Mouse (Mus musculus) embryonic facial prominence, embryonic 12.5 days (tissue): ENCODE measurements around the gene Fbxo46. TPM values are rescaled to one million over a fixed set of nuclear protein-coding genes. Genes with fewer than 3 reads are reported as not detected.

ENCODE experiments used
- ATAC-seq: fragments of 200-750 bp; cut with Nextera tagmentation; 2 replicates; pipeline ENCODE4 v1.8.0; 2017; ENCODE audit not compliant: insufficient number of reproducible peaks, insufficient read depth, low FRiP score, low TSS enrichment
- H3K27ac ChIP-seq: fragments of 300-500 bp; sonication (generic); 2 replicates; pipeline ENCODE4 v1.5.1; 2016; ENCODE audit warnings: mild to moderate bottlenecking
- H3K27me3 ChIP-seq: fragments of 300-500 bp; sonication (generic); 2 replicates; pipeline ENCODE4 v1.6.1; 2016; ENCODE audit warnings: mild to moderate bottlenecking, moderate library complexity
- H3K36me3 ChIP-seq: fragments of 300-500 bp; sonication (generic); 2 replicates; pipeline ENCODE4 v1.6.1; 2016; ENCODE audit warnings: mild to moderate bottlenecking
- H3K4me1 ChIP-seq: fragments of 300-500 bp; sonication (generic); 2 replicates; pipeline ENCODE4 v1.6.1; 2016
- H3K4me2 ChIP-seq: fragments of 300-500 bp; sonication (generic); replicated peaks from 2 replicates; pipeline ENCODE4 v1.6.1; 2016; ENCODE audit warnings: mild to moderate bottlenecking, moderate library complexity
- H3K4me3 ChIP-seq: fragments of 300-500 bp; sonication (generic); 2 replicates; pipeline ENCODE4 v1.5.1; 2016; ENCODE audit warnings: mild to moderate bottlenecking
- H3K9ac ChIP-seq: fragments of 300-500 bp; sonication (generic); 2 replicates; pipeline ENCODE4 v1.6.1; 2016; ENCODE audit warnings: mild to moderate bottlenecking, moderate library complexity
- H3K9me3 ChIP-seq: fragments of 300-500 bp; sonication (generic); 2 replicates; pipeline ENCODE4 v1.6.1; 2016; ENCODE audit warnings: mild to moderate bottlenecking, moderate library complexity
- WGBS: fragments of 180-500 bp; shearing (Covaris S2); methylation state at CpG from one replicate; pipeline ENCODE4 v1.1.7; 2016; 5-methylcytosine and 5-hydroxymethylcytosine counted together
- polyA plus RNA-seq: library from polyadenylated mRNA; unstranded; fragments of >200 nt; fragmentation: Nextera tagmentation; extraction: Ambion mirVana; gene quantifications from 2 replicates; pipeline ENCODE4 v1.2.1, GENCODE M21; 2016

The Fbxo46 gene
- polyA plus RNA-seq, 1 experiment from 2014 or later, result 19.8 TPM

DNA sequence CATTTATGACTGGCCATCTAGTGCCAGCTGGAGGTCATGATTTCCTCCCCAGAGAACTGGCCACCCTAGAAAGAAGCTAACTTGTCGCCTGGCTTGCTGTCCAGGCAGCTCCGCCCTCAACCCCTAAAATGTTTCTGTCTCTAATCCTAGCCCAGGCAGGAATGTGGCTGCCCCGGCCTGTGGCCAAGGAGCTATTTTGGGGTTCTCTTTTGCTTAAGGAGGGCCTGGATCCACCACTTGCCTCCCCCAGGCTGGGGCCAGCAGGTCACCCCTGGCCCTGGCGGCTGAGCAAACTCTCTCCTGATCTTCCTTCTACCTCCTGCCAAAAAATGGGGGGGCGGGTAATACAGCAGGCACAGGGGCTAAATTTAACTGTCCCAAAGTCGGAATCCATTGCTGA lies 36.6 kb upstream of the Fbxo46 start:
- Histone ChIP-seq H3K27ac (no peak overlapping the region), H3K36me3 (peaks cover 71% of the 10 kb centered on the region), H3K4me1 (peaks cover 38% of the 10 kb centered on the region), H3K4me3 (no peak overlapping the region), H3K27me3 (no peaks in the 10 kb centered on the region), H3K9ac (no peak overlapping the region; the same call in 1 of the 2 replicates), H3K9me3 (no peaks in the 10 kb centered on the region), H3K4me2 (no peak overlapping the region; the same call in 1 of the 2 replicates)
- no peak for ATAC-seq
- 65% methylated on average over 6 of the region's 6 CpGs for WGBS

GRCm38 (mm10) chr7:19083701-19084100 lies 36.0 kb upstream of the Fbxo46 start, which contains the start of gene Dmpk:
TSS of gene Dmpk (plus strand) at chr7:19083849.
- H3K36me3 ChIP-seq, result peaks cover 66% of the 10 kb centered on the region
- peaks cover 36% of the 10 kb centered on the region for H3K4me1 ChIP-seq

GRCm38 (mm10) chr7:19084277-19084771 lies 35.3 kb upstream of the Fbxo46 start:
- H3K4me3 ChIP-seq, result 0 out of 2 replicates have a peak overlapping the region, but pooled peaks have one; percentile 10
- H3K4me1 ChIP-seq, result peaks cover 36% of the 10 kb centered on the region
- H3K9ac ChIP-seq, result 0 out of 2 replicates have a peak overlapping the region, but pooled peaks have one; percentile 11
- H3K9me3 ChIP-seq, result no peaks in the 10 kb centered on the region
- no peaks in the 10 kb centered on the region for H3K27me3 ChIP-seq
- 80% methylated on average over 6 of the region's 6 CpGs for WGBS
- ATAC-seq, result no peak
- H3K27ac ChIP-seq, result no peak overlapping the region
- peak overlapping the region; percentile 31; the same call in 1 of the 2 replicates for H3K4me2 ChIP-seq
- H3K36me3 ChIP-seq, result peaks cover 63% of the 10 kb centered on the region

More at GRCm38 (mm10) chr7:19083701-19084100, 36.0 kb upstream of the Fbxo46 start, which contains the start of gene Dmpk:
- no peak for ATAC-seq
- Histone ChIP-seq H3K4me2 (peak within 1 kb of the TSS; percentile 31), H3K27me3 (no peaks in the 10 kb centered on the region), H3K27ac (no peak within 1 kb of the TSS), H3K4me3 (peak within 1 kb of the TSS; percentile 10; the same call in 1 of the 2 replicates), H3K9ac (peak within 1 kb of the TSS; percentile 11; the same call in 1 of the 2 replicates), H3K9me3 (no peaks in the 10 kb centered on the region)
- WGBS, result 45% methylated on average over 10 of the region's 10 CpGs

DNA sequence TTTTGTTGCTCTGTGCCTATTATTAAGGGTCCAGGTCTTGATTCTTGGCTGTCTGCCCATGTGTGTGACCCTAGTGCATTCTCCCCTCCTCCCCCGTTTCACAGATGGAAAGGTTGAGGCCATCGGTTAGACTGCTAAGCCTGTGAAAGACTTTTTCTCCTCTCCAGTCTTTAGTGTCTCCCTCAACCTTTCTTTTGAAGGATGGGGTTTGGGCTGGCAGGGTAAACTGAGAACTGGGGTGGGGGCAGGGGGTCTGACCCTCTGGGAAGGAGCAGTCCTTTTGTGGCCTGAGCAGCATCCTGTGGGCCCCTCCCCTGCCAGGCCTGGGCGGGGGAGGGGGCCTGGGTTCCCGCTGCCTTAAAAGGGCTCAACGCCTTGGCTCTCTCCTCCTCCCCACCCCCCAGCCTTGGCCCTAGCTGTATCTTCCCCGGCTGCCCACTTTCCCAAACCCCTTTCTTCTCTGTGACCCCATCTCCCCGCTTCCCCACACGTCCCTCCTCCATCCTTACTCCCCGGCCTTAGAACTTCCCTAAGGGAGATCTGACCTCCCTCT lies 34.7 kb upstream of the Fbxo46 start:
- Histone ChIP-seq H3K4me2 (0 out of 2 replicates have a peak overlapping the region, but pooled peaks have one; percentile 28), H3K4me1 (peaks cover 36% of the 10 kb centered on the region), H3K9ac (0 out of 2 replicates have a peak overlapping the region, but pooled peaks have one; percentile 11), H3K36me3 (peaks cover 56% of the 10 kb centered on the region), H3K9me3 (no peaks in the 10 kb centered on the region), H3K27me3 (no peaks in the 10 kb centered on the region), H3K4me3 (no peak overlapping the region), H3K27ac (peak overlapping the region; percentile 38; the same call in 1 of the 2 replicates)
- 26% methylated on average over 9 of the region's 9 CpGs for WGBS
- no peak for ATAC-seq

DNA sequence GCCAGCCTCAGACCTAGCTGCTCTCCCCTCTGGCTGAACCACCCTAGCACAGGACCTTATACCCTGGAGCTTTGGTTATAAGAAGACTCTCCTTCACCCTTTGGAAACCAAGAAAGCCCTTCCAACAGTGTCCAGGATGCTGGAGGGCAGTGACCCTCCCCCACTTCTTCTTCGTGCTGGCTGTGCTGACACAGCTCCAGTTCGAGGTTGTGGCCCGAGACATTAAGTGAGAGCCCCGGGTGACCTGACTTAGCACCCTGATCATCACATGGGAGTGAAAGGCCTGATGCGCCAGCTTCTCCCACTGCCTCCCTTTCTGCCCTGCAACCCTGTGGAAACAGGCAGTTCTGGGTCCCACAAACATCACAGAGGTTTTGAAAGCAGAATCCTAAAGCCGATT lies 34.2 kb upstream of the Fbxo46 start:
- H3K27ac ChIP-seq, result peak overlapping the region; percentile 38; the same call in 1 of the 2 replicates

GRCm38 (mm10) chr7:19086042-19086441 lies 33.6 kb upstream of the Fbxo46 start:
- Histone ChIP-seq H3K27ac (no peak overlapping the region), H3K27me3 (no peaks in the 10 kb centered on the region), H3K4me3 (no peak overlapping the region), H3K4me1 (peaks cover 36% of the 10 kb centered on the region), H3K4me2 (peak overlapping the region; percentile 28; the same call in 1 of the 2 replicates), H3K9ac (no peak overlapping the region), H3K9me3 (no peaks in the 10 kb centered on the region), H3K36me3 (peaks cover 50% of the 10 kb centered on the region)
- WGBS, result 11% methylated on average over 14 of the region's 14 CpGs
- no peak for ATAC-seq

More for the DNA sequence above, 34.2 kb upstream of the Fbxo46 start:
- Histone ChIP-seq H3K4me3 (no peak overlapping the region), H3K27me3 (no peaks in the 10 kb centered on the region), H3K9ac (0 out of 2 replicates have a peak overlapping the region, but pooled peaks have one; percentile 11), H3K9me3 (no peaks in the 10 kb centered on the region), H3K36me3 (peaks cover 52% of the 10 kb centered on the region), H3K4me1 (peaks cover 36% of the 10 kb centered on the region), H3K4me2 (0 out of 2 replicates have a peak overlapping the region, but pooled peaks have one; percentile 28)
- WGBS, result 15% methylated on average over 6 of the region's 6 CpGs
- ATAC-seq, result no peak

GRCm38 (mm10) chr7:19086760-19087159 lies 32.9 kb upstream of the Fbxo46 start:
- H3K27me3 ChIP-seq, result no peaks in the 10 kb centered on the region
- H3K36me3 ChIP-seq, result peaks cover 46% of the 10 kb centered on the region
- H3K9me3 ChIP-seq, result no peaks in the 10 kb centered on the region
- peaks cover 36% of the 10 kb centered on the region for H3K4me1 ChIP-seq
- 62% methylated on average over 18 of the region's 18 CpGs for WGBS
- no peak for ATAC-seq
- no peak overlapping the region for H3K9ac ChIP-seq
- no peak overlapping the region for H3K27ac ChIP-seq
- H3K4me2 ChIP-seq, result no peak overlapping the region
- no peak overlapping the region for H3K4me3 ChIP-seq

GRCm38 (mm10) chr7:19088813-19089212 lies 30.8 kb upstream of the Fbxo46 start:
- H3K4me1 ChIP-seq, result peaks cover 37% of the 10 kb centered on the region
- H3K27ac ChIP-seq, result no peak overlapping the region
- no peak overlapping the region for H3K9ac ChIP-seq
- H3K4me3 ChIP-seq, result no peak overlapping the region
- no peaks in the 10 kb centered on the region for H3K9me3 ChIP-seq
- no peaks in the 10 kb centered on the region for H3K27me3 ChIP-seq
- peaks cover 31% of the 10 kb centered on the region for H3K36me3 ChIP-seq
- H3K4me2 ChIP-seq, result no peak overlapping the region
- 42% methylated on average over 10 of the region's 10 CpGs for WGBS
- no peak for ATAC-seq

DNA sequence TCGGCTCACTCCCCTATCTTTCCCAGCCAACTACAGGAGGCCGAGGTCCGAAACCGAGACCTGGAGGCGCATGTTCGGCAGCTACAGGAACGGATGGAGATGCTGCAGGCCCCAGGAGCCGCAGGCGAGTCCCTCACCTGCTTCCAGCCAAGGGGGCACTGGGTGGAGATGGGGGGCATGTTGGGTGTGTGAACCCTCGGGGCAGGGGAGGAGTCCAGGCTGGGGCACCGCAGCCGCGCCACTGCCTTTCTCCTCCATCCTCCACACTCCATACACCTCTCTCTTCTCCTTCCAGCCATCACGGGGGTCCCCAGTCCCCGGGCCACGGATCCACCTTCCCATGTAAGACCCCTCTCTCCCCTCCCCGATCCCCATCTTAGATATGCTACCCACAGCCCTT lies 27.7 kb upstream of the Fbxo46 start:
- Histone ChIP-seq H3K9me3 (no peaks in the 10 kb centered on the region), H3K4me1 (peaks cover 28% of the 10 kb centered on the region), H3K9ac (peak overlapping the region; percentile 54), H3K27ac (peak overlapping the region; percentile 94), H3K27me3 (no peaks in the 10 kb centered on the region), H3K4me2 (peak overlapping the region; percentile 85), H3K4me3 (peak overlapping the region; percentile 77; the same call in 1 of the 2 replicates), H3K36me3 (peaks cover 29% of the 10 kb centered on the region)
- 28% methylated on average over 17 of the region's 17 CpGs for WGBS
- ATAC-seq, result no peak

GRCm38 (mm10) chr7:19092381-19093173 lies 27.1 kb upstream of the Fbxo46 start:
- Histone ChIP-seq H3K4me2 (peak overlapping the region; percentile 85), H3K4me3 (peak overlapping the region; percentile 77), H3K9me3 (no peaks in the 10 kb centered on the region), H3K9ac (peak overlapping the region; percentile 54), H3K27me3 (no peaks in the 10 kb centered on the region), H3K27ac (peak overlapping the region; percentile 94), H3K36me3 (peaks cover 29% of the 10 kb centered on the region), H3K4me1 (peaks cover 35% of the 10 kb centered on the region)
- 4% methylated on average over 38 of the region's 38 CpGs for WGBS
- peak; percentile 49 for ATAC-seq

- WGBS, result 2% methylated on average over 12 of the region's 15 CpGs
- peak overlapping the region; percentile 77 for H3K4me3 ChIP-seq
- H3K27me3 ChIP-seq, result no peaks in the 10 kb centered on the region
- peak overlapping the region; percentile 85 for H3K4me2 ChIP-seq
- H3K36me3 ChIP-seq, result peaks cover 24% of the 10 kb centered on the region
- ATAC-seq, result peak; percentile 13
- peak overlapping the region; percentile 94 for H3K27ac ChIP-seq
- H3K4me1 ChIP-seq, result peaks cover 35% of the 10 kb centered on the region
- H3K9ac ChIP-seq, result peak overlapping the region; percentile 54
- no peaks in the 10 kb centered on the region for H3K9me3 ChIP-seq
Observed at GRCm38 (mm10) chr7:19093174-19093521, 26.5 kb upstream of the Fbxo46 start.
